Comparison of ENCODE assay signal across 9 mouse cellular contexts in the genomic region with DNA sequence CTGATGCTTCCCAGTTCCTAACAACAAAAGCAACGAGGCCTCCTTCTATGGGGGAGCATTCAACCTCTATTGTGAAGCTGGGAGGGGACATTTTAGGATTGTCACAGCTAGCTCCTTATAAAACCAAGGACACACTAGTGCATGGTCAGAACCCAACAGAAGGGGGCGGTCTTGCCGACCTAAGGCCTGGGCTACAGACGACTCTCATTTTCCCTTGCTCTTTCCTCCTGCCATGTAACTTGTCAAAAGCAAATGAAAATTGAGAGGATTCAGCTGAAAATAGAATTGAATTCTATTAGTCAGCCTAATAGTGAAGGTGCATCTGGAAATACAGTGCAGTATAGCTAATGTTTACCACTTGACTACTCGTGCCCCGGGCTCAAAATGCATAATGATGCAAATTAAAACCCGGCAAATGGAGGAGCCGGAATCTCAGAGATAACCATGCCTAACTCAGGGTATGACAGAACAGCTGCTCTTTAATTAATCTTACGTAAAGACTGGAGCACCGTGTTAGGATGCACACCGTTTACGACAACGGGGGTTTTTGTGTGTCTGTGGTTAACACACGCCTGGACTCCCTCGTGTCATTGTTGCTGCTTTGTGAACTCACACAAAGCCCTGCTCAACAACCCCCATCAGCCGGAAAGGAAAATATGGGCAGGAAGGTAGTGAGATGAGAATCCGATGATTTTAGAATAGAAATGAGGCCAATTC.
DNase-seq lines count a peak whose midpoint lies in the region; ATAC-seq lines count a peak whose summit lies in the region.
"Had no signal": no experiment of that assay in that cellular context is flagged by ENCODE, and none has a peak within 500 bp of the region (broad histone marks: within the 10 kb centered on the region; RNA-seq: fewer than 3 reads in every experiment).

No protein-coding gene starts in this region.

- no peak for DNase-seq in cerebellum, adult 9-11 months
- DNase-seq in thymus, postnatal 4 days = peak; percentile 5
- DNase-seq in thymus, postnatal 14 days = no peak
- DNase-seq in midbrain, embryonic 10.5 days (ENCODE audit: low spot score) = no peak
- DNase-seq in urinary bladder, postnatal 10 days (ENCODE audit: low spot score) = no peak
- no peak for DNase-seq in spleen, postnatal 10 days (ENCODE audit: low spot score in 2 of 2)
- DNase-seq in heart, adult 11 months = no peak

- H3K9me3 ChIP-seq in midbrain, embryonic 10.5 days (replicated peaks) = no peaks in the 10 kb centered on the region
- H3K9me3 ChIP-seq: megakaryocyte, embryonic 14.5 days had no signal

- peaks cover 18% of the 10 kb centered on the region for H3K4me1 ChIP-seq in midbrain, embryonic 10.5 days
- H3K4me1 ChIP-seq: megakaryocyte, embryonic 14.5 days had no signal

- WGBS in midbrain, embryonic 10.5 days = 83% methylated on average over 17 of the region's 17 CpGs

- no peak overlapping the region for H3K4me3 ChIP-seq in midbrain, embryonic 10.5 days
- H3K4me3 ChIP-seq: megakaryocyte, embryonic 14.5 days had no signal

- H3K27me3 ChIP-seq in midbrain, embryonic 10.5 days (ENCODE audit: low read depth, poor library complexity, severe bottlenecking) = no peaks in the 10 kb centered on the region
- H3K27me3 ChIP-seq: megakaryocyte, embryonic 14.5 days had no signal

- 0 out of 2 replicates have a peak, but pooled peaks have one; percentile 33 for ATAC-seq in cerebellum, adult (ENCODE audit: insufficient number of reproducible peaks, low FRiP score, low TSS enrichment)

- H3K36me3 ChIP-seq in midbrain, embryonic 10.5 days = no peaks in the 10 kb centered on the region

- H3K27ac ChIP-seq in midbrain, embryonic 10.5 days (replicated peaks) = peak overlapping the region; percentile 50; the same call in 1 of the 2 replicates
